Mouse (Mus musculus) erythroblast, embryonic 14.5 days (primary cell): Measurements from ENCODE around the gene Trim2.

ENCODE experiments used
- GATA1 ChIP-seq: IDR thresholded peaks from 2 replicates; pipeline ENCODE4 v1.6.1; 2012; ENCODE audit warnings: low read length, inconsistent platforms, mixed read lengths
- TAL1 ChIP-seq: IDR thresholded peaks from 3 replicates; pipeline ENCODE4 v1.6.1; 2012; ENCODE audit warnings: low read length, inconsistent platforms, mixed read lengths

DNA sequence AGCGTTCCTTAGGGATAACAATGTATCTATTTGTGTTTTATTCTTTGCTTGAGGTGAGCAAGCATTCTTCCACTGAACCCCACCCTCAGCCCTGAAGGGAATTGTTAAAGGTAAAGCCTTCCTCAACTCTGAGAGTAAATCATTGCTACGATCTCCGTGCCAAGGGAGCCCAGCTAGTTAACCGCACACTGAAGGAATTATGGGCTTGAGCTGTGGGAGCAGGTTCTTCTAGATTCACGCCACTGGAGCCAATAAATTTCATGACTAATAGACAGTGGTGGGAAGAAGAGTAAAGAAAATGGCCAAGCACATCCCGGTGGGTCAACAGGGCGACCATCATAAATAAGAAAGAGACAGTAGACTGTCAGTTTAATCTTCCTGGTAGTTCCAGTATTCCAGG is 56.4 kb downstream of the Trim2 start:
- TF ChIP-seq GATA1 (no peak), TAL1 (no peak)
